Mouse (Mus musculus): Measurements from ENCODE around the gene Tmem248. TPM values are rescaled to one million over a fixed set of nuclear protein-coding genes. Genes with fewer than 3 reads are reported as not detected.

Gene Tmem248
- polyA plus RNA-seq, 1 experiment from 2014 or later: 45.5 TPM

- H3K36me3 ChIP-seq (ENCODE audit: control insufficient read depth, insufficient read depth, low read length): peaks cover 62% of the 10 kb centered on the region
- no peak for DNase-seq (ENCODE audit: low spot score)
- H3K4me1 ChIP-seq (replicated peaks; ENCODE audit: control insufficient read depth, insufficient read depth, low read length): no peaks in the 10 kb centered on the region
- no peak overlapping the region for H3K9ac ChIP-seq (ENCODE audit: low read length)
- ATAC-seq (replicated peaks; ENCODE audit: low FRiP score, low TSS enrichment, low read depth): no peak
- H3K27ac ChIP-seq (ENCODE audit: low read depth): no peak overlapping the region
- H3K4me3 ChIP-seq (ENCODE audit: low read depth, low read length): no peak overlapping the region
- 87% methylated on average over 3 of the region's 3 CpGs for WGBS
- no peaks in the 10 kb centered on the region for H3K9me3 ChIP-seq (ENCODE audit: control insufficient read depth, low read length)
- H3K4me2 ChIP-seq (ENCODE audit: low read length): no peak overlapping the region
- no peaks in the 10 kb centered on the region for H3K27me3 ChIP-seq (replicated peaks; ENCODE audit: control insufficient read depth, insufficient read depth, low read length)
Observed at GRCm38 (mm10) chr5:130193760-130194159, 23.1 kb upstream of the Tmem248 start.

DNA sequence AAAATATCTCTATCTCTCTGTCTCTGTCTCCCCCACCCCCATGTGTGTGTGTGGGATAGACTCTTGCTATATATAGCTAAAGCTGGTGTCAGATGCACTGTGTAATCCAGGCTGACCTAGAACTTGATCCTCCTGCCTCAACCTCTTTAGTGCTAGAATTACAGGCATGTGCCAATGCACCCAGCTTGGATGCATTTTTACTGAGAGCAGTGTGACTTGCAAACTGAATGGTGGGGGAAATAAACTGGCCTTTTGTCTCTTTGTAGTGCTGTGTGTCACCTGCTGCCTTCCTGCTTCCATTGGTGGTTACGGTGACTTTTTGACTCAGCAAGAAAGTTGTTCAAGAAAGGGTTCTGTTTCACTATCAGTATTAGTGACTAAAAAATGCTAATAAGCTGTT, 20.6 kb upstream of the Tmem248 start:
- Histone ChIP-seq H3K36me3 (ENCODE audit: control insufficient read depth, insufficient read depth, low read length) (peaks cover 57% of the 10 kb centered on the region), H3K27ac (ENCODE audit: low read depth) (no peak overlapping the region), H3K4me2 (ENCODE audit: low read length) (no peak overlapping the region), H3K4me3 (ENCODE audit: low read depth, low read length) (no peak overlapping the region), H3K9me3 (ENCODE audit: control insufficient read depth, low read length) (no peaks in the 10 kb centered on the region), H3K27me3 (replicated peaks; ENCODE audit: control insufficient read depth, insufficient read depth, low read length) (no peaks in the 10 kb centered on the region), H3K4me1 (replicated peaks; ENCODE audit: control insufficient read depth, insufficient read depth, low read length) (no peaks in the 10 kb centered on the region), H3K9ac (ENCODE audit: low read length) (no peak overlapping the region)
- no peak for ATAC-seq (replicated peaks; ENCODE audit: low FRiP score, low TSS enrichment, low read depth)
- WGBS: 90% methylated on average over 1 of the region's 1 CpGs
- DNase-seq (ENCODE audit: low spot score): no peak

DNA sequence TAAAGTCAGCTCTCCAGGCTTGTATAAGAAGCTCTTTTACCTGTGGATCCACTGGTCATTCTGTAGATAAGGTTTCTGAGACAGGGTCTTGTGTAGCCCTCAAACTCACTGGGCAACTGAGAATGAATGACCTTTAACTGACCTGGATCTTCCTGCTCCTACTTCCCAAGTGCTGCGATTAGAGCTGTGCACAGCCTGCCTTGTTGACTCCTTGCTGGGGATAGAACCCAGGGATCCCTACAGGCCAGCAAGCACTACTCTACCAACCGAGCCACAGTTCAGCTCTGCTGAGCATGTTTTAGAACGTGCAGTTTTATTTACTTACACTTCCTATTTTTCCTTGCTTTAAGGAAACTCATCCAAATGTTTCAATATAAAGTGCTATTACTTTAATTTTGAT, 19.4 kb upstream of the Tmem248 start:
- Histone ChIP-seq H3K4me2 (ENCODE audit: low read length) (no peak overlapping the region), H3K4me1 (replicated peaks; ENCODE audit: control insufficient read depth, insufficient read depth, low read length) (no peaks in the 10 kb centered on the region), H3K36me3 (ENCODE audit: control insufficient read depth, insufficient read depth, low read length) (peaks cover 54% of the 10 kb centered on the region), H3K27me3 (replicated peaks; ENCODE audit: control insufficient read depth, insufficient read depth, low read length) (no peaks in the 10 kb centered on the region), H3K4me3 (ENCODE audit: low read depth, low read length) (no peak overlapping the region), H3K27ac (ENCODE audit: low read depth) (no peak overlapping the region), H3K9me3 (ENCODE audit: control insufficient read depth, low read length) (no peaks in the 10 kb centered on the region), H3K9ac (ENCODE audit: low read length) (no peak overlapping the region)
- DNase-seq (ENCODE audit: low spot score) (no peak), ATAC-seq (replicated peaks; ENCODE audit: low FRiP score, low TSS enrichment, low read depth) (no peak)
- 80% methylated on average over 3 of the region's 3 CpGs for WGBS

- 92% methylated on average over 7 of the region's 7 CpGs for WGBS
Observed at GRCm38 (mm10) chr5:130197981-130198380, 18.9 kb upstream of the Tmem248 start.

GRCm38 (mm10) chr5:130200233-130201029, 16.4 kb upstream of the Tmem248 start:
- Histone ChIP-seq H3K9ac (ENCODE audit: low read length) (no peak overlapping the region), H3K4me3 (ENCODE audit: low read depth, low read length) (no peak overlapping the region), H3K27me3 (replicated peaks; ENCODE audit: control insufficient read depth, insufficient read depth, low read length) (no peaks in the 10 kb centered on the region), H3K4me1 (replicated peaks; ENCODE audit: control insufficient read depth, insufficient read depth, low read length) (no peaks in the 10 kb centered on the region), H3K9me3 (ENCODE audit: control insufficient read depth, low read length) (no peaks in the 10 kb centered on the region), H3K36me3 (ENCODE audit: control insufficient read depth, insufficient read depth, low read length) (peaks cover 45% of the 10 kb centered on the region), H3K27ac (ENCODE audit: low read depth) (no peak overlapping the region), H3K4me2 (ENCODE audit: low read length) (no peak overlapping the region)
- ATAC-seq (replicated peaks; ENCODE audit: low FRiP score, low TSS enrichment, low read depth) (no peak), DNase-seq (ENCODE audit: low spot score) (no peak)
- WGBS: 78% methylated on average over 10 of the region's 10 CpGs

More at GRCm38 (mm10) chr5:130197981-130198380, 18.9 kb upstream of the Tmem248 start:
- no peak overlapping the region for H3K27ac ChIP-seq (ENCODE audit: low read depth)
- H3K4me2 ChIP-seq (ENCODE audit: low read length): no peak overlapping the region
- H3K9me3 ChIP-seq (ENCODE audit: control insufficient read depth, low read length): no peaks in the 10 kb centered on the region
- DNase-seq (ENCODE audit: low spot score) (no peak), ATAC-seq (replicated peaks; ENCODE audit: low FRiP score, low TSS enrichment, low read depth) (no peak)
- no peak overlapping the region for H3K9ac ChIP-seq (ENCODE audit: low read length)
- no peak overlapping the region for H3K4me3 ChIP-seq (ENCODE audit: low read depth, low read length)
- peaks cover 50% of the 10 kb centered on the region for H3K36me3 ChIP-seq (ENCODE audit: control insufficient read depth, insufficient read depth, low read length)
- H3K27me3 ChIP-seq (replicated peaks; ENCODE audit: control insufficient read depth, insufficient read depth, low read length): no peaks in the 10 kb centered on the region
- no peaks in the 10 kb centered on the region for H3K4me1 ChIP-seq (replicated peaks; ENCODE audit: control insufficient read depth, insufficient read depth, low read length)

GRCm38 (mm10) chr5:130203948-130204347, 12.9 kb upstream of the Tmem248 start:
- Histone ChIP-seq H3K27ac (ENCODE audit: low read depth) (no peak overlapping the region), H3K9ac (ENCODE audit: low read length) (no peak overlapping the region)
- WGBS: 85% methylated on average over 4 of the region's 4 CpGs

DNA sequence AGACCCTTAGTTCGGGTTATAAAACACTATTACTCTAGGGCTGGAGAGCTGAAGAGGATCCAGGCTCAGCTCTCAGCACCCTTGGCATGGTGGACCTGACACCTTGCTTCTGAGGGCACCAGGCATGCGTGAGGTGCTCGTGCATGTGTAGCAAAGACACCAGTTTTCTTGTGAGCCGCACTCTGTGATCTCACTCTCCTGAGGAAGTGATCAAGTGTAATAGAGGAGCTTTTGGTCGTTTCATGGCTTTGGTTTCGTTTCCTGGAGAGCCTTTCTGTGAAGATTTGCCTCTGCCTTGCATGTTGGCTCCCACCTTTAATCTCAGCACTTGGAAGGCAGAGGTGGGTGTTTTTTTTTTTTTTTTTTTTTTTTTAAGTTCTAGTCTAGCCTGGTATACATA, 12.3 kb upstream of the Tmem248 start:
- Histone ChIP-seq H3K27me3 (replicated peaks; ENCODE audit: control insufficient read depth, insufficient read depth, low read length) (no peaks in the 10 kb centered on the region), H3K9me3 (ENCODE audit: control insufficient read depth, low read length) (no peaks in the 10 kb centered on the region)
- 81% methylated on average over 6 of the region's 6 CpGs for WGBS

More at GRCm38 (mm10) chr5:130203948-130204347, 12.9 kb upstream of the Tmem248 start:
- no peak for DNase-seq (ENCODE audit: low spot score)
- no peak for ATAC-seq (replicated peaks; ENCODE audit: low FRiP score, low TSS enrichment, low read depth)
- peaks cover 48% of the 10 kb centered on the region for H3K36me3 ChIP-seq (ENCODE audit: control insufficient read depth, insufficient read depth, low read length)
- no peaks in the 10 kb centered on the region for H3K4me1 ChIP-seq (replicated peaks; ENCODE audit: control insufficient read depth, insufficient read depth, low read length)
- no peaks in the 10 kb centered on the region for H3K9me3 ChIP-seq (ENCODE audit: control insufficient read depth, low read length)
- no peak overlapping the region for H3K4me3 ChIP-seq (ENCODE audit: low read depth, low read length)
- H3K27me3 ChIP-seq (replicated peaks; ENCODE audit: control insufficient read depth, insufficient read depth, low read length): no peaks in the 10 kb centered on the region
- H3K4me2 ChIP-seq (ENCODE audit: low read length): no peak overlapping the region

DNA sequence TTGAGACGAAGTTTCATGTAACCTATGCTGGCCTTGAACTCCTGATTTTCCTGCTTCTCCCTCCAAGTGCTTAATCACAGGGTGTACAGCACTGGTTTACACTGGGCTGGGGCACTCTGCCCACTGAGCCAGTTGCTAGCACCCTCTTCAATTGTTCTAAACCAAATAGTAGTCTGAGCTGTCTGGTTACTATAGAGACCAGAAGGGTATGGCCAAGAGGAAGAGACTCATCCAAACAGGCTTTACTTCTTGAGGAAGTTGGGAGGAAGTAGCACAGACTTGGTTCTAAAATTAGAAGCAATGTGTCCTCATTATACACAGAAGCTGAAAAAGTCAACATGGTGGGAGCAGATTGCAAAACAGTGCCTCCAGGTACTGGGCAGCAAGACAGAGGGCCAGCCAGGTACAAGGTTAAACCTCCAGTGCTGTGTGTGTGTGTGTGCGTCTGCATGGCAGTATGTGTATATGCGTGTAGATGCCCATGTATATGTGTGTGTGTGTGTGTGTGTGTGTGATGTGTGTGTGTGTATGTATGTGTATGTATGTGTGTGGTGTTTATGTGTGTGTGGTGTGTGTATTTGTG, 11.3 kb upstream of the Tmem248 start:
- H3K27ac ChIP-seq (ENCODE audit: low read depth): no peak overlapping the region
- no peak for DNase-seq (ENCODE audit: low spot score)
- H3K4me1 ChIP-seq (replicated peaks; ENCODE audit: control insufficient read depth, insufficient read depth, low read length): no peaks in the 10 kb centered on the region
- no peak overlapping the region for H3K4me2 ChIP-seq (ENCODE audit: low read length)
- no peak overlapping the region for H3K9ac ChIP-seq (ENCODE audit: low read length)
- no peak overlapping the region for H3K4me3 ChIP-seq (ENCODE audit: low read depth, low read length)
- no peak for ATAC-seq (replicated peaks; ENCODE audit: low FRiP score, low TSS enrichment, low read depth)
- 87% methylated on average over 3 of the region's 3 CpGs for WGBS
- H3K9me3 ChIP-seq (ENCODE audit: control insufficient read depth, low read length): no peaks in the 10 kb centered on the region
- no peaks in the 10 kb centered on the region for H3K27me3 ChIP-seq (replicated peaks; ENCODE audit: control insufficient read depth, insufficient read depth, low read length)
- H3K36me3 ChIP-seq (ENCODE audit: control insufficient read depth, insufficient read depth, low read length): peaks cover 51% of the 10 kb centered on the region

More for the DNA sequence above, 12.3 kb upstream of the Tmem248 start:
- H3K27ac ChIP-seq (ENCODE audit: low read depth): no peak overlapping the region
- DNase-seq (ENCODE audit: low spot score) (no peak), ATAC-seq (replicated peaks; ENCODE audit: low FRiP score, low TSS enrichment, low read depth) (no peak)
- H3K4me1 ChIP-seq (replicated peaks; ENCODE audit: control insufficient read depth, insufficient read depth, low read length): no peaks in the 10 kb centered on the region
- H3K36me3 ChIP-seq (ENCODE audit: control insufficient read depth, insufficient read depth, low read length): peaks cover 48% of the 10 kb centered on the region
- no peak overlapping the region for H3K4me2 ChIP-seq (ENCODE audit: low read length)
- H3K4me3 ChIP-seq (ENCODE audit: low read depth, low read length): no peak overlapping the region
- no peak overlapping the region for H3K9ac ChIP-seq (ENCODE audit: low read length)

GRCm38 (mm10) chr5:130207299-130207698, 9.6 kb upstream of the Tmem248 start:
- DNase-seq (ENCODE audit: low spot score): no peak
- ATAC-seq (replicated peaks; ENCODE audit: low FRiP score, low TSS enrichment, low read depth): no peak
- Histone ChIP-seq H3K27ac (ENCODE audit: low read depth) (no peak overlapping the region), H3K4me1 (replicated peaks; ENCODE audit: control insufficient read depth, insufficient read depth, low read length) (no peaks in the 10 kb centered on the region), H3K9me3 (ENCODE audit: control insufficient read depth, low read length) (no peaks in the 10 kb centered on the region), H3K4me2 (ENCODE audit: low read length) (no peak overlapping the region), H3K9ac (ENCODE audit: low read length) (no peak overlapping the region), H3K27me3 (replicated peaks; ENCODE audit: control insufficient read depth, insufficient read depth, low read length) (no peaks in the 10 kb centered on the region), H3K4me3 (ENCODE audit: low read depth, low read length) (no peak overlapping the region), H3K36me3 (ENCODE audit: control insufficient read depth, insufficient read depth, low read length) (peaks cover 59% of the 10 kb centered on the region)
- 92% methylated on average over 4 of the region's 4 CpGs for WGBS

Measured in intestine, embryonic 14.5 days (tissue).